Mouse (Mus musculus): Measurements from ENCODE around the gene Krt24.

The Krt24 gene

DNA sequence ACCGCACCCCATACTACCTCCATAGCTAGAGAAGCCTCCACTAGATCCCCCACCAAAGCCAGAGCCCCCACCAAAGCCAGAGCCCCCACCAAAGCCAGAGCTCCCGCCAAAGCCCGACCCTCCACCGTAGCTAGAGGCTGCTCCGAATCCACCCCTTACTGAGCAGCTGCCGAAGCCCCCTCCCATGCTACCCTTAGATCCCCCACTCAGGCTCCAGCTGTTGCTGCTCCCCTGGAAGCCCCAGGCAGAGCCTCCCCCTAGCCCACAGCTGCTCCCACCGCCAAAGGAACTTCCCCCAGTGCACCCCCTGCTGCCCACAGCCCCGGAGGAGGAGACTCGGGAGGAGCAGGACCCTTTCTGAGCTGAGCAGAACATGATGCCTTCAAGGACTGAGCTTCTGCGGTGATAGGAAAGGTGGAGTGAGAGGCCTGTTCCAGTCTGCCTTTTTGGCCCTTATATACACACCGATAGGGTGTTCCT, at the start of gene Krt24:
Gene Krt24, minus strand, starts transcription at position 430 of the 480 bp plus-strand sequence.
- no peak for DNase-seq (ENCODE audit: low spot score in 2 of 2)

DNA sequence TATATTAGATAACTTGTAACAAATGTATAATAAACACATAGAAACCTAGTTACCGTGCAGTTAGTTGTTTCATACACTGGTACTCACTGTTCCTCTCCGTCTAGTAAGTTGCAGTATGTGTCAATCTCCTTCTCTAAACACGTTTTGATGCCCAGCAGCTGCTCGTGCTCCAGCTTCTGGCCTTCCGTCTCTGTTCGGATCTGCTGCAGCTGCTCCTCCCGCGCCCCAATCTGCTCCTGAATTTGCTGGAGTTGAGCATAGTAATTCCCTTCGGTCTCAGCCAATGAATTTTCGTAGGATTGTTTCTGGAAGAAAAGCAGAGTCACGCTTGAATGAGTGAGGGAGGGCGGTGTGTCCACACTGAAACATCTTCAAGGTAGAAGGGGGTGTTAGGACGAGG, 48.4 kb upstream of the Krt24 start:
- peak; percentile 10 to 41 for DNase-seq (ENCODE audit: low spot score in 2 of 2)

DNA sequence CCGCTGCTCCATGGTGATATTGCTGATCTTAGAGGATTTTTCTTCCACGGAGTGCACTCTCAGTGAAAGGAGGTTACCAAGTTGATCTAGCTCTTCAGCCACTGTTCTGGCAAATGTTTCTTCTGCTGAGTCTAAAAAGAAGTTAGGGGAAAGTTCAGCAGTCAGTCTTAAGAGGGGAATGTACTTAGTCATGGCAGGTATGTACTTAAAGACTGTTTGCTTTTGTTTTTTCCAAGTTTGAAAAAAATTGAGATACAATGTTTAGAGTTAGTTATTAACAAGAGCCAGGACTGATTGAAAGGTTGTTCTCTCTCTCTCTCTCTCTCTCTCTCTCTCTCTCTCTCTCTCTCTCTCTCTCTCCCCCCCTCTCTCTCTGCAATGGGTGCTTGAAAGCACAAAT, 44.6 kb upstream of the Krt24 start:
- no peak for DNase-seq (ENCODE audit: low spot score in 2 of 2)

DNA sequence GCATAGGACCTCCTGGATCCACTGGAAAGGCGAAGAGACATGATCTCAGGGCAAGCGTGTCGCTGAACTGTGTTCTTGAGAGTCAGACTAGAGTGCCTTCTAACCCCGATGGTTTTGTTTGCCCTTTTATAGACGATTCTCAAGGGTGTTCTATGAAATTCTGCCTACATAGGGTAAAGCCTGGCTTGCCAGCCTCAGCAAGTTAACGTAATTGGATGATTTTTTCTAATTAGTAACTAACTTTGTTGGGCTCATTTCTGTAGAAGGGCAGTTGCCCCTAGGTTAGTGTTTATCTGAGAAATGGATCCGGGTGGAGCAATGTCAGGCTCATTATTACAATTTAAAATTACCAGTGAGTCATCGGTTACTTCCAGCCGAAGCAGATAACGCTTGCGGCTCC, 37.8 kb upstream of the Krt24 start, which contains the start of gene Krt25:
Gene Krt25, minus strand, starts transcription at position 101 of the 400 bp plus-strand sequence.
- no peak for DNase-seq (ENCODE audit: low spot score in 2 of 2)

DNA sequence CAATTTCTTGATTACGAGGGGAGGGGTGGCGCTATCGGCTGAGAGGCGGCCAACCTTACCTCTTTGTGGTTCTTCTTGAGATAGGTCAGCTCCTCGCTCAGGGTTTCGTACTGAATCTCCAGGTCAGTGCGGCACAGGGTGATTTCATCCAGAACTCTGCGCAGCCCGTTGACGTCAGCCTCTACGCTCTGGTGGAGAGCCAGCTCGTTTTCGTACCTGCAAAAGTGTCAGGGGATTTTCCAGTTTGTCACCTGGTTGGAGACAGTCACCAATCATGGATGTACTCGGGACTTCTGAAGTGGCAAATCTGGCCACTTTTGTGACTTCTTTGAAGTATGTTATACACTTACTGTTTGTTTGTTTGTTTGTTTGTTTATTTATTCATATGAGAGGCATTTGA, 36.0 kb upstream of the Krt24 start:
- DNase-seq (ENCODE audit: low spot score in 2 of 2): no peak

DNA sequence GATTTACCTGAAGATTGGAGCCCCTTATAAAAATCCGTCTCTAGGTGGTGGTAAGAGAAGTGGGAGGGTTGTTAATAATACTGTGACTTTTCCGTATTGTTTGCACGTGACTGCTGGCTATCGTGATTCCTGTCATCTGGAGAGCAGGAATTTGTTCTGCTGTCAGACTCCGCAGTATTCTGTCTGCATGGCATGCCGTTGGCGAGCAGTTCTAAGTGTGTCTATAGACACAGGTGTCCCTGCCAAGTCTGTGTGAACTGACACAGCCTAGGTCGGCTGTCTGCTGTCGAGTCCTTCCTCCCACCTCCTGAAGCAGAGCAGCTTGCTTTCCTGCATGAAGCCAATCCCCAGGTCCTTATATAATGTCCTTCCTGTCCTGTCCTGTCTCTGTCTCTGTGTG, 34.1 kb upstream of the Krt24 start:
- no peak for DNase-seq (ENCODE audit: low spot score in 2 of 2)

DNA sequence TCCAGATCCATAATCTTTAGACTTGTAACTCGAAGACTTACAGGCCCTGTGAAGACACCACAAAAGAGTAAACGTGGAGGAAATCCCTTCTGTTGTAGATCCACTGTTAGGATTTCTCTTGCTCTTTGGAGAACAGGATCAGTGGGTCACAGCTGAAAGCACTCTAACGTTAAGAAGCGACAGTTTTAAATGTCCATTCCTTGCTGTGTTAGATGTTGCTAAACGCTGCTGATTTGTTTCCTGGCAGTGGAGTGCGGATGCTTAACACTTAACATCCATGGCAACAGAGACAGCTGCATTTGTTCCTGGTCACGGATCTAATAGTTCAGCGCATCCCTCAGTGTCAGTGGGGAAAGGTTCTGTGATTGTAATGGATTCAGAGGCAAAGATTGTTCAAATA, 31.5 kb upstream of the Krt24 start:
- DNase-seq (ENCODE audit: low spot score in 2 of 2): no peak

DNA sequence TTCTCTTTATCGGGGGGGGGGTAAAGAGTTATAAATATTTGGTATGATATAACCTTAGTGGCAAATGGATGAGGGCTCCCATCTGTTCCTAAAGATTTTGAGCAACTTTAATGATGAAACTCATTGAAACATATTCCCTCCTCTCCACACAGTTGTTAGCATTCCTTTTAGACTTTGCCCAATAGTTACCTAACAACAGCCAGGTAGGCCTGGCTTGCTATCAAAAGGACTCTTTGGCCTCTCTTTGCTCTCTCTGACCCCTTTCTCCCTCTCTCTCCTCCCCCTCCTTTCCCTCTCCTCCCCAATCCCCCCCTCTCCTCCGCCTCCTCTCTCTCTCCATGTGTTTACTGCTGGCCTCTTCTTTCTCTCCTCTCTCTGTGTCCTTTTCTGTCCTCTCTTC, 29.5 kb upstream of the Krt24 start:
- DNase-seq (ENCODE audit: low spot score in 2 of 2): no peak

DNA sequence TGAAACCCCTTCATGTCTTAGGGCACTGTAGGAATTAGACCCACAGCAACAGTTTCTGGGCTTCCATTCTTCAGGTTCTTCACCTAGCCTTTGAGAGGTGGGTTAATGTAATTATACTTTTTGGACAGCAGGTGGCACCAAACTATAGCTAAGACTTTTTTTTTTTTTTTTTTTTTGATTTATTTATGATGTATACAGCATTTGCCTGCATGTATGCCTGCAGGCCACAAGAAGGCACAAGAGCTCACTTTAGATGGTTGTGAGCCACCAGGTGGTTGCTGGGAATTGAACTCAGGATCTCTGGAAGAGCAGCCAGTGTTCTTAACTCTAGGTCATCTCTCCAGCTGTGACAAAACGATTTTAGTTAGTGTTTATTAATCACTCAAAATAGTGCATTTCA, 25.8 kb upstream of the Krt24 start:
- no peak for DNase-seq (ENCODE audit: low spot score in 2 of 2)

DNA sequence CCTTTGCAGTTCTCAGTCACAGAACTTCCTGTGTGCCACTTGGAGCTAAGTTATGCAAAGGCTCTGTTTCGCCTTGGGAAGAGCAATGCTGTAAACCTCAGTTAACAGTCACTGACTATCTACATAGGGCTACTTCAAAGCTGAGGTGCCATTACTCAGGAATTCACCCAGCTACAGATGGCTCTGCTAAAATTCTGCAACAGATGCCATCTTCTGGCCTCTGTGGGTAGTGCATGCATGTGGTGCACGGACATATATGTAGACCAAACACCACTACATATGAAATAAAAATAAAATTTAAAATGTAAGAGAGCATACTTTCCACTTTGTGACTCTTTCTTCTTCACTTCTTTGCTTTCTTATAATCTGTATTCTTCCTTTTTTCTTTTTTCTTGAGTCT, 22.5 kb upstream of the Krt24 start:
- DNase-seq (ENCODE audit: low spot score in 2 of 2): peak; percentile 12 to 53

DNA sequence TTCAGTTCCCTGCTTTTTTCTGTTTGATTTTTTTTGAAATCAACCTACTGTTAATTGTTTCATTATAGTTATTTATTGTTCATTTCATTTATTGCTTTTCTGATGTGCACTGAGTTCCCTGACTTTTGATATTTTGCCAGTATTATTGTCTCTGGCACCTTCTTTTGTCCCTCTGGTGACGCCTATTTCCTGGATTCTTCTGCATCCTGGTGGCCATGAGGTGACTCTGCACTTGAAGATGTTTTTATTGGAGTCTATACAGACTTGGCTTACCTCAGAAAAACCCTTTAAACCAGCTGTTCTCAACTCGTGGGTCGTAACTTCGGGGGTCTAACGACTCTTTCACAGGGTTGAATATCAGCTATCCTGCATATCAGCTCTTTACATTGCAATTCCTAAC, 10.0 kb upstream of the Krt24 start:
- no peak for DNase-seq (ENCODE audit: low spot score in 2 of 2)

DNA sequence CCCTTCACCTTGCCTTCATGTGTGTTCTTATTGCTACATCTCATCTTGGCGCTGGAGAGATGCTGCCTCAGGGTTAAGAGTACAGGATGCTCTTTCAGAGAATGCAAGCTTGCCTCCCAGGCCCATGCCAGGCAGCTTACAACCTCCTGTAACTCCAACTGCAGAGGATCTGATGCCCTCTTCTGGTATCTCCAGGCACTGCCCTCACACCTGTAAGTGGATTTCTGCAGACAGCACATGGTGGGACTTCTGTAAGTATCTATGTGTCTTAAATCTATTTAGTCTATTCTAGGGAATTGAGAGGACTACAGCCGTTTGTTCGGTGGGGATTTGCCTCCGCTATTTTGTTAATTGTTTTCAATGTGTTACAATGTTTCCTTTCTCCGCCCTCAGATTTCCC, 7.8 kb upstream of the Krt24 start:
- peak; percentile 6 to 23 for DNase-seq (ENCODE audit: low spot score in 2 of 2)

DNA sequence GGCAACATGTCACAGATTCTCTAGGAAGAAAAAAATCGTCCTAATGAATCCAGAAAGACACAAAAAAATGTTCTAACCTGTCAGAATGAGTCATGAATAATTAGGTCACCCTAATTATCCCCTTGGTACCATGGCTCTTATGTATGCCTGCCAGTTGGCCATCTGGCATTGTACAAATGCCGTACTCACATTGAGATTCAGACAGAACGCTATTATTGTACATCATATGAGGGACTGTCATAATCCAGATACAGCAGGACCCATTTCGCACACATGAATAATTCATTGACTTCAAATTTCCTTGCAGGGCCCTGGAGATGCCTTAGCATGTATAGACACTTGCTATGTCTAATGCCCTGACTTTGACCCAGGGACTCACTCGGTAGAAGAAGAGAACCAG, 1.1 kb downstream of the Krt24 start:
- DNase-seq (ENCODE audit: low spot score in 2 of 2): no peak

DNA sequence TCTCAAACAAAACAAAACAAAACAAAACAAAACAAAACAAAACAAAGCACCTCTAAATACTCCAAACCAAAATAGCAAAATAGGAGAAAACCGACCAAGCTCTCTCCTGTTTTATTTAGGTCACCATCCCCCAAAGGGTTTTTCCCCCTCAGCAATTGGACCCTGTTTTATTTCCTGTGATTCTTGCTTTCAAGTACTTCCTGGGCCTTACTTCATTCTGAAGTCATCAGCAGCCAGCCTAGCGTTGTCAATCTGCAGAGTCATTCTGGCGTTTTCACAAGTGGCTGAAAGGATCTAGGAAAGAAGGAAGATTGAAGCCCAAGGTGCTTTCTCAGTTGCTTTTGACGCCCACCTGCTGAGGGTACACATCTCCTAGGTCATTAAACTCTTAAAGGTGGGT, 1.7 kb downstream of the Krt24 start:
- DNase-seq (ENCODE audit: low spot score in 2 of 2): no peak

DNA sequence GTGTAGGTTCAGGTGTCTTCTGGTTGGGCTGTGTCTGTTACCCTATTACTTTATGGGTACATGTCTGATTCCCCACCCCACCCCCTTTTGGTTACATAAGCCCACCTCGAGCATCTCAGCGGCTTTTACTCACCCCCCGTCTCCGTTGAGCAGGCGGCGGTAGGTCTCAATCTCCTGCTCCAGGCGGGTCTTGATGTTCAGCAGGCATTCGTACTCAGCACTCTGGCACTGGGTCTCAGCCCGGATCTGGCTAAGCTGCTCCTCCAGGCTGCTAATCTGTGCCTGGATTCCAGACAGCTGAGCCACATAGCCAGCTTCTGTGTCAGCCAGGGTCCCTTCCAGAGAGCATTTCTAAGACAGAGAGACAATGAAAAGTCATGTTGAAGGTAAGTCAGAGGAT, 3.9 kb downstream of the Krt24 start:
- no peak for DNase-seq (ENCODE audit: low spot score in 2 of 2)

DNA sequence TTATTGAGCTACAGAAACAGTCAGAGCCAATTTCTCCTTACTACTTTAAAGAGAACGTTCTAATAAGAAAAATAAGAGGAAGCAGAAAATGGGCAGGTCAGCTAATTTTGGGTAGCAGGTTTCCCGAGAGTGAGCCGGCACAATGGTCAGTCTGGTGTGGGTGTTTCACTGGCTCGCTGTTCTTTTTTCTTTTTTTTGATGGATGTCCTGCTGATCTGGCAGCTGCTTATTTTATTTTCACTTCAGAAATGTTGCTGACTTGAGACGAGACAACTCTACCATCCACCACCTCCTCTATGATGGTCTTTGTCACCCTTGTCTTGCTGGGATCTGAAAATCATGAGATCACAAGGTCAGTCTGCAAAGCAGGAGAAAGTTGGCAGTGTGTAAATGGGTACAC, 5.1 kb downstream of the Krt24 start:
- no peak for DNase-seq (ENCODE audit: low spot score in 2 of 2)

DNA sequence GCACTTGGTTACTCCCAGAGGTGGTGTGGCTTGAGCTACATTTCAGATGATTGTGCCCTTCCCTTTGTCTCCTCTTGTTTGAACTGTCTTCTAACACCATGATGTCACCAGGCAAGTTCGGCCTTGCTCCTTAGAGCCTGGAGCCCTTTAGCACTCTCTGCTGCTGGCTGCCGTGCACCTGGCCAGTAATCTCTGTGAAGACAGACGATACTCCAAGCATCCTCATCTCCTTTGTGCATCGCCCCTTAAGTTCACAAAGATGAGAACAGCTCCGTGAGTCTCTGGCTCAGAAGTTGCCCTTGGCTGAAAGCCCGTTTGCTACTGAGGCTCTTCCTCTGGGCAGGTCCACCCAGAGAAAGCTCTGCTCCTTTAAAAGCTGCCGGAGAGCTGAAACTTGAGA, 8.3 kb downstream of the Krt24 start:
- no peak for DNase-seq (ENCODE audit: low spot score in 2 of 2)

DNA sequence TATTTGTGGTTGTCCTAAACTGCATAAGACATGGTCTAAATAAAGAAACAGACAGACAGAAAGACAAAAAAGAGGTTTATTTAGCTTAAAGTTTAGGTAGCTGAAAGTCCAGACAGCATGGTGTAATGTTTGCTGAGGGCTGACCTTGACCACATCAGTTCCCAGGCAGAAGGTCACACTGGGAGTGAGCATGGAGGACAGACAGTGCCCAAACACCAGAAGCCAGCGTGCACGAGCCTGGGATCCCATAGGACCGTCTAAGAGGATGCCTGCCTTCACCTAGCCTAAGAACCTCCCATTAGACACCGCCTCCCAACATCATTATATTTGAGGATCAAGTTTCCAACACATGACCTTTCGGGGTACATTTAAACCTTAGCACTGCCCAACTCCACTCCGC, 9.4 kb downstream of the Krt24 start:
- DNase-seq (ENCODE audit: low spot score in 2 of 2): no peak

DNA sequence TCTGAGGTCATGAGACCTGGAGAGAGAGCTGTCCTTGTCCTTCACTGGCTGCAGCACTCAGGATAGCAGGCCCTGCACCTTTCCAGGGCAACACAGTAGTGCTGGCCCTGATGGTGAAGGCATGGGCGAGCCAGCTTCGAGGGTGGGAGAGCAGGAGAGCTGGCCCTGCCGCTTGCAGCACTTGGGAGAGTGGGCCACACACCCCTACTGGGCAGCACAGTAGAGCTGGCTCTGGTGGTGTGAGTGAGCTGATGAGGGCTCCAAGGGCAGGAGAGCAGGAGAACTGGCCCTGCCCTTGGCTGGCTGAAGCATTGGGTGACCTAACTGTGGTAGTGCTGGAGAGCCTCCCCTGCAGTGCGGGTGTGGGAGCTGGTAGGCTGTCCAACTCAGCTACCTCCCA, 12.3 kb downstream of the Krt24 start:
- no peak for DNase-seq (ENCODE audit: low spot score in 2 of 2)

DNA sequence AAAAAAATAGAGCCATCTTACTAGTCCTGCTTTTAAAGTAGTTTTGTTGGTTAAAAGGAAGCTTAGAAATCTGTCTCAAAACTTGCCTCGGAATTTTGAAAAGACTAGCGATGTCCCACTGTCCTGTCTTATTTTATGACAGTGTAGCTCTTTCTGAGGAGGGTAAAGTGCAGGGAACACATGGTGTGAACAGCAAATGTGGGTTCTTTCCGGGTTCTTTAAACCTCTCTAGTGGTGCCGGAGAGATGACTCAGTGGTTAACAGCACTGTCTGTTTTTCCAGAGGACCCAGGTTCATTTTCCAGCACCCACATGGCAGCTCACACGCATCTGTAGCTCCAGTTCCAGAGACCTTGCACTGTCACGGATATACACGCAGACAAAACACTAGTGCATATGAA, 15.9 kb downstream of the Krt24 start:
- DNase-seq (ENCODE audit: low spot score in 2 of 2): no peak

DNA sequence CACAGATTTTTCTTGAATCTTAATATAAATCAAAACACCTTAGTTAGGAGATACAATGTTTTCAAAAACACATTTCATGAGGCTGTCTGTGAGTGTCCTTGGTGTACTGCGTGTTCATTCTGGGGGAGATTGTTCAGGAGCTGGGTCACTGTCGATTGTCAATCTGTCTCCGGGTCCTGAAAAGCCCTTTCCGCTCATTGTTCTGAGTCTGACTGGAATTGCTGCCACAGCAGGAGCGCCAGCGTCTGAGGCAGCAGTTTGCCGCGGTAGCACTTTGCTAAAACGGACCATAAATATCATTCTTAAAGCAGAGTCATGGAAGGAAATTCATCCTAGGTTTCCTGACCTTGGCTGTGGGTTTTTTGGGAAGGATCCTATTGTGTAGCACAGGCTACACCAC, 19.3 kb downstream of the Krt24 start:
- DNase-seq (ENCODE audit: low spot score in 2 of 2): no peak

DNA sequence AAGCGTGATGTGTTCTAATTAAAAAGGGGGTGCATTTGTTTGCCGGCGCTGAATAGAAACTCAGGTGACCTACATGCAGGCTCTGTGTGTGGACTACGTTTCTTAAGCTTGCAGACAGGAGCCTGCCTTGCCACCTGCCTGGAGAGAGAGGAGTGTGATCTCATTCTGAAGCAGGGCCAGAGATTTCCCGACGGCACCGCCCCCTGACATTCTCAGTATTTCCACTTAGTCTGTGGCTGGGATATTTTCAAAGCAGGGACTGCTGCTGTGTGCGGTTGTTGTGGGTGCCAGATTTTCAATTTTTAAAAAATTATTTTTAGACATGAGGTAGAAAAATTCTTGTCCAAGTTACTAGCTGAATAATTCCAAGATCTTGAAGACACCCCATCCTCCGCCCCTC, 19.8 kb downstream of the Krt24 start:
- DNase-seq (ENCODE audit: low spot score in 2 of 2): peak; percentile 72 to 74

DNA sequence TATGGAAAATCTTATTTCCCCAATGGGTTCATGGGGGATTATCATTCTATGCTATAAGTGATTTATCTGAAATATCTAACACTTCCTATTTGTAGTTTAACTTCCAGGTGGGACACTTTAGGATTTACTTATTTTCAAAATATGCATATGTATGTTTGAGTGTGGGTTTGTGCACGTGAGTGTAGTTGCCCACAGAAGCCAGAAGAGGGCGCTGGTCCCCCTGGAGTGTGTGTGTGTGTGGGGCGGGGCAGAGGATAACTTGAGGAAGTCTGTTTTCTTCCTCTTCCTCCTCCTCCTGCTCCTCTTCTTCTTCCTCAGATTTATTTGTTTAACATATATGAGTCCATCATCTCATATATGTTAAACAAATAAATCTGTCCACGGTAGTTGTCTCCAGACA, 28.8 kb downstream of the Krt24 start:
- DNase-seq (ENCODE audit: low spot score in 2 of 2): no peak

DNA sequence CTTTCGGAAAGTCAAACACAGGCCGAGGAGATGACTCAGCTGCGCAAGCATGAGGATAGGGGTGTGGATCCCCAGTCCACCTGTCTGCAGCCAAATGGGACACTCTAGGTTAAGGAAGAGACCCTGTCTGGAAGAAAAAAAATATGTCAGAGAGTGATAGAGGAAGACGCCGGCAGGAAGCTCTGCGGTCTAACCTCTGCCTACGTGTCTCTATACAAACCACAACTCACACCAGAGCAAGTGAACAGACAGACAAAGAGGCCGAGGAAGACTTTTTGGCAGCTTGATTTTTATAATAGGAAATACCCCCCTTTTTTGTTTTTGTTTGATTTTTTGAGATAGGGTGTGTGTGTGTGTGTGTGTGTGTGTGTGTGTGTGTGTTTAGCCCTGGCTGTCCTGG, 29.7 kb downstream of the Krt24 start:
- DNase-seq (ENCODE audit: low spot score in 2 of 2): no peak

DNA sequence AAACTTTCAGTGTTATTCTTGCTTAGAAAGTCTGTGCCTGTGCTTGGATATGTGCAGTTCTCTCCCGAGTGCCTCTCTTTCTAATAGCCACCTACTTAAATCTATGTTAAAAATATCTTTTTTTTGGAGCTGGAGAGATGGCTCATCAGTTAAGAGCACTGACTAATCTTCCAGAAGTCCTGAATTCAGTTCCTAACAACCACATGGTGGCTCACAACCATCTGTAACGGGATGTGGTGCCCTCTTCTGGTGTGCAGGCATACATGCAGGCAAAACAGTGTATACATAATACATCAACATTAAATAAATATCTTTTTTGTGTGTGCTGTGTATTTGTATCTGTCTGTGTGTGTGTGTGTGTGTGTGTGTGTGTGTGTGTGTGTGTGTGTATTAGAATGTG, 31.2 kb downstream of the Krt24 start:
- no peak for DNase-seq (ENCODE audit: low spot score in 2 of 2)

Data from right cerebral cortex, postnatal 36 days (tissue).